10 mouse cellular contexts compared by ENCODE assay signal in the genomic region with DNA sequence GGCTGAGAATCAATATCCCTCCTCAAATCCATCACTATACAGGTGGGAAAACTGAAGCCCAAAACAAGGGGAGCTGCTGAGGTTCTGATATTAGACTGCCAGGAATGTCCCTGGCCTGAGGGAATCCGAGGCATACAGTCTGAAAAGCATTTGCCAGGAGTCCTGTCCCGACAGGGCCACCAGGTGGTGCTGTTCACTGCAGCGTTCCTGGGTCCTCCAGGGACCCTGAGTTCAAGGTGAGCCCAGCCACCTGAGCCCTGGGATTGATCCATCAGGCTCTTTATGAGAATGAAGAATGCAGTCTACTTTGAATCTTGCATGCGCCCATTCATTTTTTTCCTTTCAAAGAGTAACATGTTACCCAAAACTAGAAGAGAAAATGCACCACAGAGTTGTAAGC. TPM values are rescaled to one million over a fixed set of nuclear protein-coding genes. Genes with fewer than 3 reads are reported as not detected.
DNase-seq lines count a peak whose midpoint lies in the region; ATAC-seq and TF ChIP-seq lines count a peak whose summit lies in the region.
"Had no signal": no experiment of that assay in that cellular context is flagged by ENCODE, and none has a peak within 500 bp of the region (broad histone marks: within the 10 kb centered on the region; RNA-seq: fewer than 3 reads in every experiment).

No protein-coding gene starts in this region.

- no peaks in the 10 kb centered on the region for H3K27me3 ChIP-seq in hindbrain, postnatal 0 days (ENCODE audit: insufficient read depth, low read length)
- no peaks in the 10 kb centered on the region for H3K27me3 ChIP-seq in hindbrain, embryonic 12.5 days
- no peaks in the 10 kb centered on the region for H3K27me3 ChIP-seq in embryonic facial prominence, embryonic 11.5 days (ENCODE audit: control insufficient read depth, insufficient read depth, low read length)
- H3K27me3 ChIP-seq: neural tube, embryonic 12.5 days had no signal

- intact Hi-C loops in gastrocnemius, postnatal 14 days (cut with DNase I; ENCODE audit: low total_unique reads), result no loop called here

- ATAC-seq in hindbrain, postnatal 0 days, result no peak
- no peak for ATAC-seq in hindbrain, embryonic 12.5 days (ENCODE audit: low FRiP score)
- no peak for ATAC-seq in embryonic facial prominence, embryonic 11.5 days (replicated peaks; ENCODE audit: insufficient number of reproducible peaks, low FRiP score, low TSS enrichment, low read depth)

- no peak overlapping the region for H3K4me3 ChIP-seq in hindbrain, postnatal 0 days (ENCODE audit: low read length)
- no peak overlapping the region for H3K4me3 ChIP-seq in hindbrain, embryonic 12.5 days
- no peak overlapping the region for H3K4me3 ChIP-seq in embryonic facial prominence, embryonic 11.5 days (ENCODE audit: low read depth, low read length)
- H3K4me3 ChIP-seq: neural tube, embryonic 12.5 days had no signal

- no peaks in the 10 kb centered on the region for H3K4me1 ChIP-seq in hindbrain, postnatal 0 days (ENCODE audit: insufficient read depth, low read length)
- H3K4me1 ChIP-seq in hindbrain, embryonic 12.5 days, result no peaks in the 10 kb centered on the region
- no peaks in the 10 kb centered on the region for H3K4me1 ChIP-seq in embryonic facial prominence, embryonic 11.5 days (ENCODE audit: control insufficient read depth, insufficient read depth, low read length)
- H3K4me1 ChIP-seq: neural tube, embryonic 12.5 days had no signal

- no peak overlapping the region for H3K4me2 ChIP-seq in hindbrain, postnatal 0 days (ENCODE audit: low read depth, low read length)
- no peak overlapping the region for H3K4me2 ChIP-seq in hindbrain, embryonic 12.5 days (replicated peaks)
- H3K4me2 ChIP-seq in embryonic facial prominence, embryonic 11.5 days (ENCODE audit: low read depth, low read length), result no peak overlapping the region
- H3K4me2 ChIP-seq: heart, embryonic 11.5 days; neural tube, embryonic 12.5 days had no signal

- peak; percentile 39 for DNase-seq in hindbrain, postnatal 0 days (ENCODE audit: low spot score)
- DNase-seq in right cerebral cortex, postnatal 4 days, result peak; percentile 46
- no peak for DNase-seq in right cerebral cortex, adult 2 months (ENCODE audit: low spot score in 2 of 2)
- peak; percentile 39 for DNase-seq in embryonic facial prominence, embryonic 11.5 days (ENCODE audit: low spot score)
- peak; percentile 5 to 13 for DNase-seq in thymus, postnatal 36 days
- no peak for DNase-seq in gastrocnemius, postnatal 14 days
- no peak for DNase-seq in frontal cortex, postnatal 10 days (ENCODE audit: low spot score in 2 of 2)

- no peak overlapping the region for H3K9ac ChIP-seq in hindbrain, postnatal 0 days (replicated peaks; ENCODE audit: low read length)
- no peak overlapping the region for H3K9ac ChIP-seq in hindbrain, embryonic 12.5 days
- H3K9ac ChIP-seq in embryonic facial prominence, embryonic 11.5 days (replicated peaks; ENCODE audit: low read length), result no peak overlapping the region
- H3K9ac ChIP-seq: neural tube, embryonic 12.5 days had no signal

- 35% methylated on average over 4 of the region's 4 CpGs for WGBS in hindbrain, postnatal 0 days
- WGBS in hindbrain, embryonic 12.5 days, result 30% methylated on average over 4 of the region's 4 CpGs
- 32% methylated on average over 4 of the region's 4 CpGs for WGBS in embryonic facial prominence, embryonic 11.5 days

- no peaks in the 10 kb centered on the region for H3K9me3 ChIP-seq in hindbrain, postnatal 0 days (ENCODE audit: low read length)
- no peaks in the 10 kb centered on the region for H3K9me3 ChIP-seq in hindbrain, embryonic 12.5 days (replicated peaks)
- no peaks in the 10 kb centered on the region for H3K9me3 ChIP-seq in embryonic facial prominence, embryonic 11.5 days (replicated peaks; ENCODE audit: control insufficient read depth, low read length)
- H3K9me3 ChIP-seq: neural tube, embryonic 12.5 days had no signal

- no peak overlapping the region for H3K27ac ChIP-seq in hindbrain, postnatal 0 days
- H3K27ac ChIP-seq in hindbrain, embryonic 12.5 days, result no peak overlapping the region
- H3K27ac ChIP-seq in embryonic facial prominence, embryonic 11.5 days (replicated peaks; ENCODE audit: low read depth, low read length), result no peak overlapping the region
- H3K27ac ChIP-seq: neural tube, embryonic 12.5 days had no signal

- H3K36me3 ChIP-seq in hindbrain, postnatal 0 days (ENCODE audit: insufficient read depth, low read length), result no peaks in the 10 kb centered on the region
- H3K36me3 ChIP-seq in hindbrain, embryonic 12.5 days, result no peaks in the 10 kb centered on the region
- H3K36me3 ChIP-seq in embryonic facial prominence, embryonic 11.5 days (replicated peaks; ENCODE audit: control insufficient read depth, insufficient read depth, low read depth, low read length), result no peaks in the 10 kb centered on the region
- H3K36me3 ChIP-seq: neural tube, embryonic 12.5 days had no signal

- TF ChIP-seq CTCF in hindbrain, postnatal 0 days (IDR thresholded peaks at IDR 0.05; ENCODE audit: low read depth), result peak; percentile 64

RNA-seq across cellular contexts. Expression of gene Allc, which starts 3.2 kb away (rescaled TPM):
- total RNA-seq in hindbrain, postnatal 0 days (2014; rRNA removed), result 0.11 TPM in 1 of 2 replicates, not detected in the other
- polyA plus RNA-seq in hindbrain, postnatal 0 days (2015; fragmentation: Nextera tagmentation; extraction: Ambion mirVana), result 0.24 TPM in 1 of 2 replicates, not detected in the other
- not detected in 2 replicates for polyA plus RNA-seq in hindbrain, embryonic 12.5 days (2016; fragmentation: Nextera tagmentation; extraction: Ambion mirVana)
- polyA plus RNA-seq in embryonic facial prominence, embryonic 11.5 days (2014; fragmentation: Nextera tagmentation; extraction: Ambion mirVana), result not detected in 2 replicates
- not detected for total RNA-seq in gastrocnemius, postnatal 14 days (2021)
- polyA plus RNA-seq: heart, embryonic 11.5 days; neural tube, embryonic 12.5 days had no signal

RNA-seq across cellular contexts. Expression of gene Dcdc2c, which starts 26.9 kb away (rescaled TPM):
- not detected in 2 replicates for total RNA-seq in hindbrain, postnatal 0 days (2014; rRNA removed)
- 0.10 TPM in 1 of 2 replicates, not detected in the other for polyA plus RNA-seq in hindbrain, postnatal 0 days (2015; fragmentation: Nextera tagmentation; extraction: Ambion mirVana)
- 0.14 TPM in 1 of 2 replicates, not detected in the other for polyA plus RNA-seq in hindbrain, embryonic 12.5 days (2016; fragmentation: Nextera tagmentation; extraction: Ambion mirVana)
- polyA plus RNA-seq in embryonic facial prominence, embryonic 11.5 days (2014; fragmentation: Nextera tagmentation; extraction: Ambion mirVana), result not detected in 2 replicates
- total RNA-seq in gastrocnemius, postnatal 14 days (2021), result under 1 TPM in 1 of 2 experiments, not detected in 1; 0.16 TPM
- polyA plus RNA-seq: neural tube, embryonic 12.5 days had no signal

RNA-seq across cellular contexts. Expression of gene Colec11, which starts 44.0 kb away (rescaled TPM):
- 1.2 TPM in 1 of 2 replicates, not detected in the other for total RNA-seq in hindbrain, postnatal 0 days (2014; rRNA removed)
- 1.4 TPM in 2 replicates for polyA plus RNA-seq in hindbrain, postnatal 0 days (2015; fragmentation: Nextera tagmentation; extraction: Ambion mirVana)
- 0.35 and 0.60 TPM in 2 replicates for polyA plus RNA-seq in hindbrain, embryonic 12.5 days (2016; fragmentation: Nextera tagmentation; extraction: Ambion mirVana)
- 0.39 TPM in 1 of 2 replicates, not detected in the other for polyA plus RNA-seq in embryonic facial prominence, embryonic 11.5 days (2014; fragmentation: Nextera tagmentation; extraction: Ambion mirVana)
- 1 to 10 TPM; 1.4 TPM for total RNA-seq in gastrocnemius, postnatal 14 days (2021)

RNA-seq across cellular contexts. Expression of gene Rps7, which starts 56.6 kb away (rescaled TPM):
- total RNA-seq in hindbrain, postnatal 0 days (2014; rRNA removed), result 609 and 851 TPM in 2 replicates
- 533 and 549 TPM in 2 replicates for polyA plus RNA-seq in hindbrain, postnatal 0 days (2015; fragmentation: Nextera tagmentation; extraction: Ambion mirVana)
- polyA plus RNA-seq in hindbrain, embryonic 12.5 days (2016; fragmentation: Nextera tagmentation; extraction: Ambion mirVana), result 614 and 629 TPM in 2 replicates
- polyA plus RNA-seq in embryonic facial prominence, embryonic 11.5 days (2014; fragmentation: Nextera tagmentation; extraction: Ambion mirVana), result 914 and 941 TPM in 2 replicates
- 100 to 1,000 TPM; 261 to 309 TPM for total RNA-seq in gastrocnemius, postnatal 14 days (2021)

Comparison
In these comparisons a context has a peak if more than half of its experiments do, and no peak if none do; other contexts are left out.
1. DNase-seq: peak in hindbrain, postnatal 0 days (single experiment), right cerebral cortex, postnatal 4 days (single experiment), embryonic facial prominence, embryonic 11.5 days (single experiment) and thymus, postnatal 36 days (2 of 2); none in right cerebral cortex, adult 2 months (0 of 2), gastrocnemius, postnatal 14 days (single experiment) and frontal cortex, postnatal 10 days (0 of 2).